Mouse (Mus musculus): ENCODE results near the gene Tnfaip2.

Gene Tnfaip2

GRCm38 (mm10) chr12:111427438-111428113 is 14.7 kb upstream of the Tnfaip2 start:
- DNase-seq (ENCODE audit: low read depth, low spot score) = peak; percentile 52

GRCm38 (mm10) chr12:111428364-111428763 is 13.9 kb upstream of the Tnfaip2 start:
- no peak for DNase-seq (ENCODE audit: low read depth, low spot score)

DNA sequence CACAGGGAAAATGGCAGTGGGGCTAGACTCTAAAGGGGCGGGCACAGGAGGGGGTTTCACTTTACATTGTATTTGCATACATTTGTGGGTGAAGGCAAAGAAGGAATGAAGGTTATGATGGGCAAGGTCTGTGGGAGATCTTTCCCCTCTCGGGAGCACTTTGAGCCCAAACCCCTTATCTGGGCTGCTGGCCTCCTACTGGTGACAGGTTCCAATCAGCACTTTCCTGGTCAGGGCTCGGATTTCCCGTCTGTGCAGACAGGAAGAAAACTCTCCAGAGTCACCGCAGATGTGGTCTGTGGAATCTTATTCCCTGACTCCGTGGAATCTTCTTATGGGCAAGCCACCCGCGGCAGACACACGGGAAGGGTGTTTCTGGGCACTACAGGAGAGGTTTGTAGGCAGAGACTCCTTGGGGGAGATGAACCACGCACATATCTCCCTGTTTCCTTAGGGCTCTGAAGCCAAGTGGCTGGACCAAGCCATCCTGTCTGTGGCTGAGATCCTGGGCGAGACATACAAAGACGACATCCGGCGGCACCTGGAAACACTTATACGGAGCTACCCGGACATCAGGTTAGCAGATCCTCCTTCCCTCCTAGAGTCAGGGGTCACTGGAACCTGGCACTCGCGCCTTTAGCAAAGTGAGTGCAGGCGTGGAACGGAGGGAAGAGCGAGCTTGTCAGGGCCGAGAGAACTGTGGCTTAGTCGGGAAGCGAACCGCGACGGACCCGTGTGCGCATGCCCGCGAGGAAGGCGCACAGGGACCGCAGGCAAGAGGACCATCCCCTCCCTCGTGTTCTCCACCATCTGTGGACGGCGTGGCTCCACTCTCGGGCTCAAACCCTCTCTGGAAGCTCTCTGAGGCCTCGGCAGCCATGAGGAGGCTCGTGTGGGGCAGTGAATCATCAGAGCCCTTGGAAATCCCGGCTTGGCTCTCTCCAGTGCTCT is 13.0 kb upstream of the Tnfaip2 start:
- peak; percentile 57 for DNase-seq (ENCODE audit: low read depth, low spot score)

- DNase-seq (ENCODE audit: low read depth, low spot score) = peak; percentile 74
Measured at GRCm38 (mm10) chr12:111430049-111430867, 12.0 kb upstream of the Tnfaip2 start.

DNA sequence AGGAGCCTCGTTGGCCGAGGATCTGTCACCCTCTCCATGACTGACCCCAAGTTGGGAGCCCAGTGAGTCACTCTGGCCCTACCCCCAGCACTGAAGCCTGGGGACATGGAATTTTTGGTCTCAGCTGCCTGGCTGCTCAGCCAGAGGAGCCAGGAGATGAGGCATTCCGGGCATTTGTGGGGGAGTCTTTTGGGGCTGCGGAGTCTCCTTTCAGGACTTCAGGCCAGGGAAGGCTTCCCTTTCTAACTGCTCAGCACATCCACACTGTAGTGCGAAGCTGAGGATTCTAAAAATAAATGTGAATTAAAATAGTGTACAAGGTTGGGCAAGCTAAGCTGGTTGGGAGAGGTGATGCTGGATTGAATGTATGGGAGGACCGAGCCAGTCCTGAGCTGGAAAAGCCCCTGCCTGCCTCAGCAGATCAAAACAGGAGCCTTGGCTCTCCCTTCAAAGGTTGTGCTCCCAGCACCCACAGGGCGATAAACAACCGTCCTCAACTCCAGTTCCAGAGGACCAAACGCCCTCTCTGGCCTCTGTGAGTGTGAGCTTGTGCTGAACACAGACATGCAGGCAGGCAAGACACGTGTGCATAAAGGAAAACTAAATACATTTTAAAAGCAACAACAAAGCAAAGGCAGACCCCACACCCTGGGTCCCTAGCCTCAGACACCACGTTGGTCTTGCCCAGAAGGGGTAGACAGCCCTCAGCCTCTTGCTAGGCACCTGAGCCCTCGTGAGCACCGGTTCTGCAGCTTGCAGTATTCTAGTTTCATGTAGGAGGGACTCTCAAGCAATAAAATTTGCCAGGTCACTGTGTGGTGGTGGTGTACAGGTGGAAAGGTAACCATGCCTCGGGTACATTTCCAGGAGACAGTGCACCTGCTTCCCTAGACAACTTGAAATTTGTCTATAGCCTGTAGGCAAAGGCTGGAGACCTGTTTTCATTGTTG is 11.1 kb upstream of the Tnfaip2 start:
- no peak for DNase-seq (ENCODE audit: low read depth, low spot score)

DNA sequence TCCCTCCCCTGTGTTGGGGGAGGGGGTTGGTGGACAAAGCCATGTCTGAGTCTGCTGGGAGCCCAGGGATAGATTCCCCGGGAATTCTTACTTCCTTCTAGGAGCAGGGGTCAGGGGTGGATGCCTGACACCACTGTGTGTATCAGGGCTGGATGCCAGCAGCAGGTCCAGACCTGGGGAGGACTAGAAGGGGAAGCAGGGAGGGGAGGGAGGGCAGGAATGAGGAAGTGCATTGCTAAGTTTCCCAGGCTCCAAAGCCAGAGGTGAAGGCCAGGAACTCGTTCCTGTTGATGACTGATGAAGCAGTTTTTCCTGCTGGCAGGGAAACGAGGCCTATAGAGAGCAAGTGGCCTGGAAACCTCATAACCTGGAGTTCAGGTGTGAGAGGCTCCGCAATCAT is 10.2 kb upstream of the Tnfaip2 start:
- DNase-seq (ENCODE audit: low read depth, low spot score) = no peak

DNA sequence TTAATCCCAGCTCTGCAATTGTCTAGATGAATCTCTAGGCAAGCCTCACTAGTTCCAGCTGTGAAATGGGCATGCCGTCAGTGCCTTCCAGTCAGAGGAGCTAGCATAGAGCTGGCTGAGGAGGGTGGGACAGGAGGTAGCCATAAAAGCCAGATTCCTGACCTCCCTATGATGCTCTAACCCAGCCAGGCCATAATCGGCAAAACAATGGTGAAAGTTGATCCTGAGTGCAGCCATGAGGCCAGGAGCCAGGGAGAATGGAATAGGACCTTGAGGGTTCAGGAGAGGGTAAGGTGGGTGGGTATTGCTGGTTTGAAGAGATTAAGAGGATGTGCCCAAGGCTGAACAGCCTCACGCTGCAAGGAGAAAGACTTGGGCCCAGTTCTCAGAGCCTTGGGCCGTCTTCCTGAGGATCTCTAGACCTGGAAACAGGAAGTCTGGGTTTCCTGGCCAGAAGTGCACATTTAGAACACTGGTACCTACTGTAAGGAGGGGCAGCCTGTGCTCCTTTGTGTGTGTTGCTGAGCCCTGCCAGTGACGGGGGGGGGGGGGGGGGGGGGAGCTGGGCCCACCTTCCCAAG is 9.4 kb upstream of the Tnfaip2 start:
- DNase-seq (ENCODE audit: low read depth, low spot score) = peak; percentile 54

- peak; percentile 87 for DNase-seq (ENCODE audit: low read depth, low spot score)
Measured at GRCm38 (mm10) chr12:111434164-111434744, 8.0 kb upstream of the Tnfaip2 start.

GRCm38 (mm10) chr12:111434745-111435327 is 7.4 kb upstream of the Tnfaip2 start:
- no peak for DNase-seq (ENCODE audit: low read depth, low spot score)

DNA sequence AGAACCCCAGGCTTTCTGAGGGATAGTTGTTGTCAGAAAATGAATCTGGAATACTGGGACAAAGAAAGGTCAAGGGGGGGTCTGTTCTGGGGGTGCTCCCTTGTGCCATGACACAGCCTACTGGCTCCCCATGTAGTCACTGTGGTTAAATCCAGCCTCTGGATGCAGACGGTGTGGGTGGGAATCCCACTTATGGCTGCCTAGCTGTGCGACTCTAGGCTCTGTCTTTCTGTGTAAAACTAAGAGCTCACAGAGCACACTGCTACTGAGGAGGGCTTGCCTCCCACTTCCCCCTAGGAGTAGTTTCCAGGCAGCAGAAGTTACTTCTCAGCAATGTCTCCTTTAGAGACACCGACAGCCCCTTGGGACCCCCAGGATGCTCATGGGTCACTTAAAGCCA is 6.1 kb upstream of the Tnfaip2 start:
- DNase-seq (ENCODE audit: low read depth, low spot score) = no peak

DNA sequence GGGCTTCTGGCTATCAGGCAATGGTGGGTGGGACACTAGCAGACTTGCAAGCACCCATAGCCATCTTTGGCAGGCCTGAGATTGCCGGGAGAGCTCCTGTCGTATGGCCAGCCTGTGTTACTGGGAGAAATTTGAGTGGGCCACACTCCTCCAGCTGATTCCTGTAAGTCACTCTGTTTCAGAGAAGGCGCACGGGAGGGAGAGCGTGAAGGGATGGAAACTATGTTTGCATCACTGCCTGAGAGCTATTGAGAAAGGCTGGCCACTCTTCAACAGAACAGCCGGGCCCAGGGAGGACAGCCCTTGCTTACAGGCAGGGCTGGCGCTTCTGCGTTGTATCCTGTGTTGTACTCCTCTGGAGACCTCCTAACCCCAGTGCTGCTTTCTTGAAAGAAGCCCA is 5.6 kb upstream of the Tnfaip2 start:
- no peak for DNase-seq (ENCODE audit: low read depth, low spot score)

DNA sequence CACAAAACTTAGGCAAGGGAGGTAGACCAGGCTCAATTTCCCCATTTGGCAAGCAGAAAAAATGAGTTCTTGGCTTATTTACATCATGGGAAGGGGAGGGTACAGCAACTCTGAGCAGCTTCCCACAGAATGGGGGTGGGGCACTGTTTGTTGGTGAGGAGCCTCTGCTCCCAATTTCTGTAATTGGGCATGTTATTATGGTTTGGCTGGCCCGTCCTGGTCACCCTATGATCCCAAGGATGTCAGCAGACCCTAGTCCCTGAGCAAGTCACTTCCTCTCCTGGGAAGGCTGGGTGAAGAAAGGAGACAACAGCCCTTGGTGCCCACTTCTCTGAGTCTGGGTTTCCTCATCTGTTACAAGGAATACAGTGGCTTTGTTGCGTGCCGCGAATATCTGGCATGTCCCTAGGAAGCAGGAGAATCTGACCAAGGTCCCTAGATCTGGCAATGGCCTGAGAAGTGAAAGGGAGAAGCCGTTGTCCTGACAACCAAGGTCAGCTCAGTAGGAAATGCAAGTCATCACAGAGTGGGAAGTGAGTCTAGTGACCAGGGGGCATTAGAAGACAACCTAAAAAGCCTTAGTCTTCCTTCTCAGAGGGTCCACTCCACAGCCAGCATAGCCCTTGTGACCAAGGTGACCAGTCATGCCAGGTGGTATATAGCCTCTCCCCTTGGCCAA is 4.9 kb upstream of the Tnfaip2 start:
- DNase-seq (ENCODE audit: low read depth, low spot score) = peak; percentile 27

DNA sequence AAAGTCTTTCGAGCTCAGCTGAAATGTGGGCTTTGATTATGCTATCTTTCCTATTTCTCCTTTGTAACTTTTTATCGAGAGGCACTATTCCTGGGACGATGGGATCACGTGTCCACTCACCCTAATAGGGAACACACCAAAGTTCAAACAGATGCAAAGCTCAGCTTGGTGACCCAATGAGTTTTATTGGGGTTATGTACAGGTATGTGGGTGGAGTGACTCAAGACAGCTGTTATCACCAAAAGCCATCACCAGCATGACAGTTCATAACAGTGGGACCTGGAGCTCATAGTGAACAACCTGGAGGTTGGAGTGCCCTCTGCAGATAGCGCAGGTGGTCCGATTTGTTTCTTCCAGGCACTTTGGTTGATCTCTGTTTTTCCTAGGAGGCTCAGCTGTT is 3.4 kb upstream of the Tnfaip2 start:
- no peak for DNase-seq (ENCODE audit: low read depth, low spot score)

GRCm38 (mm10) chr12:111440701-111441373 is 1.4 kb upstream of the Tnfaip2 start:
- no peak for DNase-seq (ENCODE audit: low read depth, low spot score)

- DNase-seq (ENCODE audit: low read depth, low spot score) = peak; percentile 51
Measured at GRCm38 (mm10) chr12:111441523-111441922, 746 bp upstream of the Tnfaip2 start.

GRCm38 (mm10) chr12:111443011-111443870 is 972 bp downstream of the Tnfaip2 start:
- DNase-seq (ENCODE audit: low read depth, low spot score) = no peak
